Mouse (Mus musculus) thymus, postnatal 14 days (tissue): ENCODE measurements around the gene Gm10491.
"Not testable (repeated sequence)": the region's sequence is repeated elsewhere in the genome, so short reads cannot be mapped to it uniquely, and the experiment has no call there.

Source experiments
- DNase-seq: peaks from one replicate; pipeline ENCODE4 v3.0.0; 2021

Gene Gm10491

DNA sequence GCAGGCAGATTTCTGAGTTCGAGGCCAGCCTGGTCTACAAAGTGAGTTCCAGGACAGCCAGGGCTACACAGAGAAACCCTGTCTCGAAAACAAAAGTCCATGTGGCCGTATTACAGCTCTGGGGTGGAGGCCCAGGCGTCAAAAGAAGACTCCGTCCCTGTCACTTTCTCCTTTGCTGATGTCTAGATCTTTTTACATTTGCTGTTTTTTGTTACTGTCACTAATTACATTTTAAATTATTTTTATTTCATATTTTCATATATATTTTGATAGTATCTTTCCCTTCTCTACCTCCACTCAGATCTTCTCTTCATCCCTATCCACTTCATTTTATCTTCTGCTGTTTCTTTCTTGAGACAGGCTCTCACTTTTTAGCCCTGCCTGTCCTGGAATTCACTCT is at the start of gene Gm10491:
TSS of gene Gm10491 (minus strand) at position 101 of the 400 bp plus-strand sequence.
- no peak for DNase-seq

DNA sequence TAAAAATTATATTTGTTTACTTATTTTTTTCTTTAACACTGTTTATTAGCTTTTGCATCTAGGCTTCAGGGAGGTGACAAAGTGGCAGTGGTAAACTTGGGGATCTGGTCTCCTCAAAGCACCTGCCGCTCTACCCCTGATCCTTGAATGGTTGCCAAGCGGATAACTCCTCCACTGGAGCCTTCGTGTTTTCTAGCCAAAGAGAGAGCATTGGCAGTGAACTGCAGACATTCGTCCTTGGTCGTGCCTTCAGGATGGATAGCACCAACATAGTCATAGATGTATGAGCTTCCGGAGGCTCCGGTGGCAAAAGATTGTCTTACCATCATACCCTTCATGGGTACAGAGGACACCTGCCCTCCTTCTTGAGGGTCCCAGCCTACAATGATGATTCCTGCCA is 42.5 kb upstream of the Gm10491 start:
- no peak for DNase-seq

DNA sequence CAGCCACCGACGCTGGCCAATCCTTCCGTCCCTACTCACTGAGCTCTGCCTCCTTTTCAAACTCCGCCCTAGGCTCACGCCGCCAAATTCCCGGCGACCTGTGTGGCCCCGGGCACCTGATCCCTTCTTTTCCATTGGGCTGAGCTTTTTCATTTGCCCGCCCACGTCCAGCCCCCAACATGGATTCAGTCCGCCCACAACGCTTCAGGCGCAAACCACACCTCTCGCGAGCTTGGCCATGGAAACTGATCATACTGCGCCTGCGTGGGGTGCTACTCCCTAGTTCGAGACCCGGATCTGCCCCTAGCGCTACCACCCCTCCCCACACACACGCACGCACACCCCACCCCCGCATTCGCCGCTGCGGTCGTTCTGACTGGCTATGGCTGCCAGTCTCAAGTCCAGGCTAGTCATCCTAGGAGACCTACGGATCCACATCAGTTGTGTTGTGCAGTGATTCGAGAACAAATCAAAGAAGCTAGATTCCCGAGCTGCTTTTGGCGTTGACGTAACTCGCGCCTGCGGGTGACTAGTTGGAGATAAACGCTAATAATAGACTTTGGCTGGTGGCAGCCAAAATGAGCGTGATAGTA is 40.4 kb upstream of the Gm10491 start:
- peak; percentile 78 for DNase-seq

DNA sequence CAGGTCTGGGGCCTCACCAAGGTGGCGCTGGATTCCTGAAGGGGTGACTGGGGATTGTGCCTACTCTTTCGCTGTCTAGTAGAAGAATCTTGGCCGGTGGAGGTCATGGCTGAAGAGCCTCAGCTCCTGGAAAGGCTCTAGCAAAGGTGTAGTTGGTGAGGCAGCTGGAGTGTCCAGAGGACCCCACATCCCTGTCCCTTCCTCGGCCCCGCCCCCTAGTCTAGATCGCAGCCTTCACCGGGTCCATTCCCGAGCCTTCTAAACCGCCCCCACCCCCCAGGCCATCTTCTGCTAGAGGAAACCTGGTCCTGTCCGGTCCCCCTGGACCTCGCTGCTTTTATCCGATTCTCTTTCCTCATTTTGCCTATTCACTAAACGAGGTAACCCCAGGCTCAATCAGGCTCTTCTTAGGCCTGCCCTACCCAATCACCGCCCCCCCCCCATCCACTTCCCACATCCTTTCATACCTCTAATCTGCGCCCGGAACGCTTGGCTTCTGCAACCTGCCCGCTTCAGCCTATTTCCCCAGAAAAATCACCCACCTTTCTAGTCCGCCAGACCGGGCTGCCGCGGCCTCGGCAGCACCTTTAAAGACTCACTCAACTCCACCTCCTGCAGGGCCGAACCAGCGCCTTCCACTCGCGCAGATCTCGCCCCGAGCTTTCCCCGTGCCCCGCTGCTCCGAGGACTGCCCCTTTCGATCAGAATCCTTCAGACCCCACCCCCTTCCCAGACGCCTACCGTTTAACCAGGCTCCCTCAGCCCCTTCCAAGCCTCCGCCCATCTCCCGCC is 39.7 kb upstream of the Gm10491 start, which contains the start of gene Hdac6:
TSS of gene Hdac6 (minus strand) at position 782 of the 792 bp plus-strand sequence.
- peak; percentile 10 for DNase-seq

DNA sequence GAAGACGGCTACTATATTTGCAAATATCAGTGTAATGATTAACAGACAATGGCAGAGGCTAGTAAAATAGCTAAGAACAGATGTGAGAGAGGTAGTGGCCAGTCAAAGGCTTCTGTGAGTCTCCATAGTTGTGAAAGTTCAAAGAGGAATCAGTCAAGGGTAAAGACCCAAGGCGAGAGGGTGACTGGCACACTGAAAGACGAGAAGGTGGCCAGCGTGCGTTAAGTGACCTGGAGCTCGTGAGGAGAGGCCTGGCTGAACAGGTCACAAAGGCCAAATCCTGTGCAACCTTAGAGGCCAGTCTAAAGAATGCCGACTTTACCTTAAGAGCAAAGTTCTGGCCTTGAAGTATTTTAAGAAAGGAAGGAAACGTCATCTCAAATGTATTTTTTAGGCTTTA is 38.0 kb upstream of the Gm10491 start:
- no peak for DNase-seq

DNA sequence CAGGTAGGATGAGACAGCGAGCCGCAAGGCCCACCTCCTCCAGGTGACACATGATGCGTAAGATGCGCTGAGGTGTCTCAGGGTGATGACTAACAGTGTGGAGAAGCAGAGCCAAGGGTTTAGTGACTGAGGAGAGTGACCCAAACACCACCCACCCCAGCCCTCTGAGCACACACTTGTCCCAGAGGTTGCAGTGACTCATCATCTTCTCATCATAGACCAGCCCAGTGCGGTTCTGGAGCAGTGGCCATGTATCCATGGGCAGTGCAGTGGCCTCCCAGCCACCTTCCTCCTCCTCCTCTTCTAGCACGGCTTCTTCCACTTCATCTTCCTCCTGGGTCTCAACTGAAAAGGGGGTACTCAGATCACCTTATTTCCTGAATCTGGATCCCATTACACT is 30.0 kb upstream of the Gm10491 start:
- no peak for DNase-seq

DNA sequence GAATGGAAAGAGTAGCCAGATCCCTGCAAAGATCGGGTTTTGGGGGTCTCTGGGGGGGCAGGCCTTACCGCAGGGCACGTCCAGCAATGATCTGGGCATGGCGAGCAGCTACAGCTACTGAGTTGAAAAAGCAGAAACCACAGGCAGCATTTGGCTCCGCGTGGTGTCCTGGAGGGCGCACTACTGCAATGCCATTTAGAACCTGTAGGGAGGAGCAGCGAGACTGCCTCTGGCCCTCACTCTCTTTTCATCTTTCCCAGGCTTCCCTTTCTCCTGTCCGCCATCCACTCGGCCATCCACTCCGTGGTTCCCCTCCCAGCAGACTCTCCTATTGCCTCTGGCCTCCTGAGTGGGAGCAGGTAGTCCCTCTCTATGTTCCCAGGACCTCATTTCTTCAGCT is 29.2 kb upstream of the Gm10491 start:
- no peak for DNase-seq

DNA sequence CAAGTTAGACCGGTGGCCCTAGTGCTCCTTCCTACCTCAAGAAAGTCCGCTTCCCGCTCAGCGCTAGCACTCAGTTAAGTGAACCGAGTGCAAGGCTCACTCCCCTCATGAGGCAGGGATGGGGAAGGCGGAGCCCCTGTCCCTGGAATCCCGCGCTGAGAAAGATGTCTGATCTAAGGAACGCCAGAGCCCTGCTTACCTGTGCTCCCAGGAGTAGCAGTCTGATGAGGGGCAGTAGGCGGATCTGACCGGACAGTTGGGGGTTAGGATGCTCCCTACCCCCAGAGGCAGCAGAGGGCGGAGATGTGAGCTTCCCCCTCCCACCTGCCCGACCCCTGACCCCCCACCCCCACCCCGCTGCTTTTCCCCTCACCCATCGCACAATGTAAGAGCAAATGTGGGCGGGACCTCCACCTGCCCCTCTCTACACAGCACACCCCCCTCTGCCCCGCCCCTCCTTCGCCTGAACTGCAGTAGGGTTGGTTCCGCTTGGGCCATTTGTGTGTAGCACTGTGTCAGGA is 20.7 kb upstream of the Gm10491 start, which contains the start of gene Eras:
TSS of gene Eras (minus strand) at position 338 of the 521 bp plus-strand sequence.
- DNase-seq, result no peak

DNA sequence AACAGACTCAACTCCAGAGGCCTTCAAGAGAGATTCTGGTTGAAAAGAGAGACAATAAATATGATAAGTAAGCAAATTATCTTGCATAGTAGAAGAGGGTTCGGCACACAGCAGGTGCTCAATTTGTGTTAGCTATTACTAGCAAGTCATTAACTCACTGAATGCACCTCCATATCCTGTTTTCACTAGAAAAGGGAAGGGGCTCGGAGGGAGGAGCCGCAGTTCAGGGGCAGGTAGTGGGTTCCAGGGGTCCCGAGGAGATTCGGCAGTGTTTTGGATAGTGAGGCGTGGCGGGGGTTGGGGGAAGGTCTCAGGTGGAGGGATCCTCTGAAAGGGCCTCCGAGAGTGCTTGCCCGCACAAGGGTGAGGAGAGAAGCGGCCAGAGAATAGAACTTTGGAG is 19.5 kb upstream of the Gm10491 start:
- no peak for DNase-seq

DNA sequence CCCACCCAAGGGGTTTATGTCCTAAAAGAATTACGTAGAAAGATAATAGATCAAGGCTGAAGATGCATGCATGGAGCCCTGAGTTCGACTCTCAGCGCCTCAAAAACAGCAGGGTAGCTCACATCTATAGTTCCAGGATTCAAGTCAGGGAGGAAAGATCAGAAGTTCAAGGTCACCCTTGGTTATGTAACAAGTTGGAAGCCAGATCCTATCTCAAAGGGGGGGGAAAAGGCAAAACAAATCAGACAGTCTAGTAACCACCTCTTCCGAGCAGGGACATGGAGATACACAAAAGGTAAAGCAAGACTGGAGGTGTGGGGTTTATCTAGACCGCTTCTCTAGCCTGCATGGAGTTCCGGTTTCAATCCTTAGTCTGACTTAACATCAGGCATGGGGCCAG is 18.6 kb upstream of the Gm10491 start:
- DNase-seq, result no peak

DNA sequence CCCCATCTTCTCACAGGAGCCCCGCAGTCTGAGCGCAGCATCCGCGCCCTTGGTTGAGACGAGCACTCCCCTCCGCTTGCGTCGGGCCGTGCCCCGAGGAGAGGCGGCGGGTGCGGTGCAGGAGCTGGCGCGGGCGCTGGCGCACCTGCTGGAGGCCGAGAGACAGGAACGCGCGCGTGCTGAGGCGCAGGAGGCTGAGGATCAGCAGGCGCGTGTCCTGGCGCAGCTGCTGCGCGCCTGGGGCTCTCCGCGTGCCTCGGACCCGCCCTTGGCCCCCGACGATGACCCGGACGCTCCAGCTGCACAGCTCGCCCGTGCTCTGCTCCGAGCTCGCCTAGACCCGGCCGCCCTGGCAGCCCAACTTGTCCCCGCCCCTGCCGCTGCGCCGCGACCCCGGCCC is 14.4 kb upstream of the Gm10491 start:
- peak; percentile 6 for DNase-seq

DNA sequence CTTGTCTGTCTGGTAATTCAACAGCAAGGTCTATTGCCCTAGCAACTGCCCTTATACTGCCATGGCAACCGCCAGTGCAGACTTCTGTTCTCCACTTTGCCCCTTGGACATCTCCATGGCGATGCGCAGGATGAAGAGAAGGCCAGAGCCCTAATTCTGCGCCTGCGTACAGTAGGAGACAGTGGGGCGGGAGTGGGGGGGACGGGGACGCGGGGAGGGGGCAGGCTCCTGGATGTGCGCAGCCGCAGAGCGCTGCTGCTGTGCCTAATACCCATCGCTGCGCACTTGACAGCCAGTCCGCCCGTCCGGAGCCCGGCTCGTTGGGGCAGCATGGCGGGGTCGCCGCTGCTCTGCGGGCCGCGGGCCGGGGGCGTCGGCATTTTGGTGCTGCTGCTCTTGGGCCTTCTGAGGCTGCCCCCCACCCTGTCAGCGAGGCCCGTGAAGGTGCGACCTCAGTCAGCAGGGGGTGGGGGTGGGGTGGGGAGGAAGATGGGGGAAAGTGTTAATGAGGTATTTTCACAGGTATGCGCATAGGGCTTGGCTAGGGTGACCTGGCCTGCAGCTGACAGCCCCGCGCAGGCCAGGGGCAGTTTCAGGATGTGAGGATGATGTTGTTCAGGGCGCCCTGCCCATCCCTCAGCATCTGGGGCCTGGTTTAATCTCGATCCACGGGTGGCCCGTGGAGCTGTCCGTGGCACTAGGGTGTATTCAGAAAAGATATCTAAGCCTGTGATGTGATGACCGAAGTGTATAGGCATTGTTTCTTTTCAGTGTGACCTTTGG is 12.2 kb upstream of the Gm10491 start, which contains the start of gene Pcsk1n:
TSS of gene Pcsk1n (plus strand) at position 222 of the 783 bp plus-strand sequence.
- no peak for DNase-seq

DNA sequence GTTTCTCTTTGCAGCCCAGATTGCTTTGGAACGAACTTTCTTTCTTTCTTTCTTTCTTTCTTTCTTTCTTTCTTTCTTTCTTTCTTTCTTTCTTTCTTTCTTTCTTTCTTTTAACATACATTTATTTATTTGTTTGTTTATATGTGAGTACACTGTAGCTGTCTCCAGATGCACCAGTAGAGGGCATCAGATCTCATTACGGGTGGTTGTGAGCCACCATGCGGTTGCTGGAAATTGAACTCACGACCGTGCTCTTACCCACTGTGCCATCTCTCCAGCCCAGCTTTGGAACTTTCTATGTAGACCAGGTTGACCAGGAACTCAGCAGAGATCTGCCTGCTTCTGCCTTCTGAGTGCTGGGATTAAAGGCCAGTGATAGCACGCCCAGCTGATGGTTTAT is 10.3 kb upstream of the Gm10491 start:
- DNase-seq, result not testable (repeated sequence)

DNA sequence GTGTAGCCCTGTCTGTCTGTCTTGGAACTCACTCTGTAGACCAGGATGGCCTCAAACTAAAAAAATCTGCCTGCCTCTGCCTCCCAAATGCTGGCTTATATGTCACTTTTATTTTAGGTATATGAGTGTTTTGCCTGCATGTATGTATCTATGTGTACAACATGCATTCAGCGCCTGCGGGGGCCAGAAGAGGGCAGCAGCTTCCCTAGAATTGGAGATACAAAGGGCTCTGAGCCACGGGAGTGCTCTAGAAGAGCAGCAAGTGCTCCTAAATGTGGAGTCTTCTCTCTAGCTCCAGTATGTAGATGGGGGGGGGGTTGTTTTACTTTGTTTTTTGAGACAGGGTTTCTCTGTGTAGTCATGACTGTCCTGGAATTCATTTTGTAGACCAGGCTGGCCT is 8.0 kb upstream of the Gm10491 start:
- peak; percentile 41 for DNase-seq

DNA sequence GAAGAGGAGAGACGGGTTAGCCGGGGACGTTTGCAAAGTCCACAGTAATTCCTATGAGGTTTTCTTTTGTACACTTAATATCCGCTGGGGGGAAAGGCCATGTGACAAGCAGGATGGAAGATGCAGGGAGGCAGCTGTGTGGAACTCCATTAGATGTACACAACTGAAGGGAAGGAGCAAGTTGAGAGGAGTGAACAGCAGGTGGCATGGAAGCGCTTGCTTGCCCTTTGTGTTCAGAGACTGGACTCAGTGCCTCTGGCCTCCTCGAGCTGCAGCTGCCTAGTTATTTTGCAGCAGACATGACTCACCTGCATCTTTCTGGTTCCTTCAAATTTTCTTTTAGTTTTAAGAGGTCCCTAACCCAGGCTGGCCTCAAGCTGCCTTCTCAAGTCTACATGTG is 2.8 kb upstream of the Gm10491 start:
- no peak for DNase-seq

DNA sequence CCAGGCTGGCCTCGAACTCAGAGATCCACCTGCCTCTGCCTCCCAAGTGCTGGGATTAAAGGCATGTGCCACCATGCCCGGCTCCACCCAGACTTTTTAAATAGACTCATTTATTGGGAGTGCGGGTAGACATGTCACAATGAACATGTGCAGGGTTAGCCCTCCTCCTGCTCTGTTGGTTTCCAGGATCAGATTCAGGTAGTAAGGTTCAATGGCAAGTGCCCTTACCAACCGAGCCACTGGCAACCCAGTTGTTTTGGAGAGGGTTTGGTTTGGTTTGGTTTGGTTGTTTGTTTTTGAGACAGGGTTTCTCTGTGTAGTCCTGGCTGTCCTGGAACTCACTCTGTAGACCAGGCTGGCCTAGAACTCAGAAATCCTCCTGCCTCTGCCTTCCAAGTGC is 1.6 kb upstream of the Gm10491 start, which contains the start of gene Gm10490:
TSS of gene Gm10490 (plus strand) at position 301 of the 400 bp plus-strand sequence.
- DNase-seq, result not testable (repeated sequence)

DNA sequence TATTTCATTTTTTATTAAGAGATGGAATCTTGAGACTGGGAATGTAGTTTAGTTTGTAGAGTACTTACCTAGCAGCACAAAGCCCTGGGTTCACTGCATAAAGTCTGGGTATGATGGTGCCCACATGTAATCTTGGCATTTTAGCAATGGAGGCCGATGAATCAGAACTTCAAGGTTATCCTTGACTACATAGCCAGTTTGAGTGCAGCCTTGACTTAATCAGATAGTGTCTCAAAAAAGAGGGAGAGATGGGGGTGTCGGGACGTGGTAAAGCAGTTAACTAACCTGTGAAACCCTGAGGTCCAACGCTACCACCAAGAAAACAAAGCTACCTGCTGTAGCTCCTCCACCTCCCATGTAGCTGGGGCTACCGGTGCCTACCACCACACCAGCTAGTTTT is 3.2 kb downstream of the Gm10491 start:
- DNase-seq, result no peak

DNA sequence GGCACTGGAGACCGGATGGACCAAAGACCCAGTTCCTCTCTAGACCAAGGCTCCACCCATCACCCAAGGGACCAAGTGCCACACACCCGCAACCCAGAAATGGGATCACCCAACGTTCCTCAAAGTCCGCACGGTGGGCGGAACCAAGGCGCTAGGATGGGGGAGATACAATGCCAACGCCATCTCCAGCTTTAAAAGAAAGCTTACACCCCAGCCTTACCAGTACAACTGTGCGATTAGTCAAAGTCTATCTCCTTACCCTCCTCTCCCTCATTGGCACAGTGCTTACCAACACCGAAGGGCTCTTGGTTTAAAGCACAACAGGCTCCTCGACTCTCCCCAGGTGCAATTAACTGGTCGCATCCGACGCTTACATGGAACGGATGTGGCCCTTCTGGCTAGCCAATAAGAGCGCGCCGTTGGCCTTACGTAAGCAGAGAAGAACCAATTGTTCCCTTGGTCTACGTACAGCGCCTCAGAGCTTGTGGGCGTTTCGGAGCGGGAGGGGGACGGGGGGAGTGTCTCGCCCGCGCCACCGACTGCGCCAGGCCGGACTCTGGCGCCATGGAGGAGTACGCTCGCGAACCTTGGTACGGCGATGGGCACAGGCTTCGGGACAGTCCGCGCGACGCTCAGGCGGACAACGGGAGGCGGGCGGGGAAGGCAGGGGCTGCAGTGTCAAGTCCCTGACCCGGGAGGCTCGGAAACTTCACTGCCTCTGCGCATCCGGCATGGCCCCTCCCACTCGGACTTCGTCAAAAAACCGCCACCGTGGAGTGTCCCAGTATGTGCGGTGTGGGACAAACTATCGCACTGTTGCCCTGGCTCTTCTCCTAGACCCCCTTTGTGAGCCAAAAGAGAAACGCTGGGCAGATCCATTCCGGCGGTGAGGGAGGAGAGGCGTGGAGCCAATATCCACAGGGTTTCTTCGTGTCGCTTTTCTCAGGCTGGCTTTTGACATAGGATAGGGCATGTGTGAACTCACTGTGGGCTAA is 8.5 kb downstream of the Gm10491 start, which contains the start of the genes Pqbp1 and Timm17b:
TSS of gene Pqbp1 (minus strand) at position 390 of the 995 bp plus-strand sequence.
TSS of gene Timm17b (plus strand) at position 478 of the 995 bp plus-strand sequence.
- DNase-seq, result peak; percentile 87

DNA sequence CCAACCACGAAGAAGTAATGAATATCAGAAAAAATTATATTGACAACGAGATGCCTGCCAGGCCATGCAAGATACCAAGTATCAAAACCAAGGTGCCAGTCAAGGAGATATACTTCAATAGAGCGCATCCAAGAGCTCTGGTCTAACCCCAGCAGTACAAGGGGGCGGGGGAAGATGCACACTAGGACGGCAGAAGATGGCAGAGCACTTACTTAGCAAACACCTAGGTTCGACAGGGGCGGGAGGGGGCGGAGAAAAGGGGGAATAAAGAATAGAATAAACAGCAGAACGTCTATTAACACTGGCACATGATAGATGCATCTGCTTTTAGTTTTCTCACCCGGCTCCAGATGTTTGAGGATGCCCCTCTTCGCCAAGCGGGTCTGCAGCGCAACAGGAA is 9.4 kb downstream of the Gm10491 start:
- peak; percentile 35 for DNase-seq

DNA sequence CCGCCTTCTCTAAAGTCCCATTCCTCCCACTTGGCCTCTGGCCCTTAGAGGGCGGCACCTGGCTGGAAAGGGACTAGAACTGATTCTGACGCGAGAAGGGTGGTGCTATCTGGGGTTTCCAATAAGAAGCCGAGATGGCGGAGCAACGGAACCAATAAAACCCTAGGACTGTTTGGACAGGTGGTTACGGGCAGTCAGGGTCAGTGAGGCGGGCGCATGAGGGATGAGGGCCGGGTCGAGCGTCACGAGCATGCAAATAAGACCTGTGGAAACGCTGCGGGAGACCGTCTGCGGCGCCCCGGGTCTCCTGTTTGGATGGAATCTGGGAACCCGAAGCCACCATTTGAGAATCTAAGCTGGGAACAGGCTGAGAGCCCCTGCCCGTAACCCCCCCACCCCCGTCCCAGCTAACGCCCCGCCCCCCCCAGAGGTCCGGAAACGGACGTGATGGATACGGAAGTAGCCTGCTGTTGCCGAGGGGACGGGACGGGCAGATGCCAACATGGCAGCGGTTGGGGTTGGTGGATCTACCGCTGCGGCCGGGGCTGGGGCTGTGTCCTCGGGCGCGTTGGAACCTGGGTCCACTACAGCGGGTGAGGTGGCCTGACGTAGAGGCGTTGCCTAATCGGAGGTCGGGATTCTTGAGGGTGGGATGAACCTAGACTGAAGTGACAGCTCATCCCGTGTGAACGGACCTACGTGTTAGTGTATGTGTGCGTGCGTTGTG is 23.6 kb downstream of the Gm10491 start, which contains the start of gene Slc35a2:
TSS of gene Slc35a2 (plus strand) at position 188 of the 727 bp plus-strand sequence.
- peak; percentile 70 for DNase-seq

DNA sequence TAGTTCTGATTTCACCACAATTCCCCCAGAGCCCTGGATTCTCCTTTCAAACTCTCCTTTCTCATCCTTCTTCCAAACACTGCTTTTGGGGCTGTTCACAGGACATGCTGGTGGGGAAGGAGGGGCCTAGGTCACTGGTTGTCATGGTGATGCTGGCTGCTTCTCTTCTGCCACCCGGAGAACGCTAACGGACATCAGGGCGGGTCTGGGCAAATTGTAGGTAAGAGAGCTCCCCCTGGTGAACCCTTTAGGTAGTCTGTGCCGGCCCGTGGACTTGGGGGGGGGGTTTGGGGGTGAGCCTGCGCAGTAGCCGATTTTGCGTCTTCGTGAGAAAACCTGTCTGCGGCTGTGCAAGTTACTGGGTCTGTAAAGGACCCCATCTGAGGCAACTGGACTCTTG is 27.8 kb downstream of the Gm10491 start:
- DNase-seq, result peak; percentile 60
